Mouse (Mus musculus): ENCODE measurements around the gene Tnfaip1.

GRCm38 (mm10) chr11:78499004-78499403, 37.1 kb downstream of the Tnfaip1 start, which contains the start of gene Vtn:
- TF ChIP-seq CTCF (IDR thresholded peaks at IDR 0.05; ENCODE audit: control insufficient read depth, insufficient read depth, insufficient read length) (no peak), FOSL1 (IDR thresholded peaks at IDR 0.05; ENCODE audit: insufficient read depth, low read length, poor library complexity, severe bottlenecking) (no peak)
